In the genomic region with DNA sequence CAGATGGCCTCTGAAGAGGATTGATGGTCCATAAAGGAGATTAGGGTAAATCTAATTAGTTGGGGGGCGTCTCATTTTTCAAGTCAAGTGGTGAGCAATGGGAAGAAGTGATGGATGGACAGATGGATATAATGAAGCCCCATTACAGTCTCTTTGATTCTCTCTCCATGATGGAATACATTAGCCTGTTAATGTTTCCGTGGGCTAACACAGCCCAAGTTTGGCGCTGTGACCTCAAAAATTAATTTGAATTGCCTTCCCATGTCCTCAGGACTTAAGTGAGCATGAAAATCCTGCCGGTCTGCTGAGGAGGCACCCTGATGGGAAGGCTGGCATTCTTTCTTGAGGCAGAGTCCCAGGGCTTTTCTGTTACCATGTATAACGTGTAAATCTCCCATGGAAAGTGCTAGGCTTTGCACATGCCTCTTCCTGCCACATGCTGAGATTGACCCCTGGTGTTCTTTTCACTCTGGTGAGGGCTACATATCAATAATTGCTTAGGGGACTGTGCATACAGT, we compare ENCODE assay signal across 14 mouse cellular contexts.
A peak's percentile ranks its signal among the peaks of the same experiment; 100 is the strongest.
DNase-seq lines count a peak whose midpoint lies in the region; ATAC-seq lines count a peak whose summit lies in the region.
"Had no signal": no experiment of that assay in that cellular context is flagged by ENCODE, and none has a peak within 500 bp of the region (broad histone marks: within the 10 kb centered on the region; RNA-seq: fewer than 3 reads in every experiment).

No protein-coding gene starts in this region.

- H3K27ac ChIP-seq in embryonic facial prominence, embryonic 11.5 days (replicated peaks; ENCODE audit: low read depth, low read length), result no peak overlapping the region
- no peak overlapping the region for H3K27ac ChIP-seq in embryonic facial prominence, embryonic 10.5 days (replicated peaks)
- H3K27ac ChIP-seq in forebrain, embryonic 14.5 days (ENCODE audit: low read depth, low read length), result no peak overlapping the region
- H3K27ac ChIP-seq in neural tube, embryonic 13.5 days (replicated peaks), result no peak overlapping the region
- H3K27ac ChIP-seq: embryonic facial prominence, embryonic 15.5 days had no signal

- WGBS in embryonic facial prominence, embryonic 11.5 days, result 36% methylated on average over 5 of the region's 5 CpGs
- WGBS in embryonic facial prominence, embryonic 10.5 days, result 28% methylated on average over 5 of the region's 5 CpGs
- 6% methylated on average over 5 of the region's 5 CpGs for WGBS in forebrain, embryonic 14.5 days
- WGBS in neural tube, embryonic 13.5 days, result 11% methylated on average over 5 of the region's 5 CpGs

- DNase-seq in embryonic facial prominence, embryonic 11.5 days (ENCODE audit: low spot score), result peak; percentile 4
- no peak for DNase-seq in embryonic facial prominence, embryonic 10.5 days (ENCODE audit: low spot score)
- DNase-seq in forebrain, embryonic 14.5 days (ENCODE audit: low spot score), result peak; percentile 53
- peak; percentile 76 for DNase-seq in mesoderm, embryonic 11.5 days (ENCODE audit: low read depth, low spot score)
- no peak for DNase-seq in gastrocnemius, postnatal 25 days
- no peak for DNase-seq in natural killer cell, adult 2 months (ENCODE audit: low spot score in 2 of 2)
- DNase-seq: cerebellum, adult 11-12 months; heart, postnatal 14 days; kidney, adult 18-20 months; kidney, postnatal 4 days; liver had no signal

- H3K4me1 ChIP-seq in embryonic facial prominence, embryonic 11.5 days (ENCODE audit: control insufficient read depth, insufficient read depth, low read length), result no peaks in the 10 kb centered on the region; the same call in 1 of the 2 replicates
- H3K4me1 ChIP-seq in embryonic facial prominence, embryonic 10.5 days, result peaks cover 6% of the 10 kb centered on the region
- H3K4me1 ChIP-seq in forebrain, embryonic 14.5 days (ENCODE audit: control insufficient read depth, insufficient read depth, low read length), result no peaks in the 10 kb centered on the region
- H3K4me1 ChIP-seq in neural tube, embryonic 13.5 days (replicated peaks), result peaks cover 11% of the 10 kb centered on the region
- H3K4me1 ChIP-seq: embryonic facial prominence, embryonic 15.5 days had no signal

- H3K4me3 ChIP-seq in embryonic facial prominence, embryonic 11.5 days (ENCODE audit: low read depth, low read length), result no peak overlapping the region
- no peak overlapping the region for H3K4me3 ChIP-seq in embryonic facial prominence, embryonic 10.5 days
- H3K4me3 ChIP-seq in forebrain, embryonic 14.5 days (ENCODE audit: low read depth, low read length), result no peak overlapping the region
- H3K4me3 ChIP-seq in neural tube, embryonic 13.5 days, result no peak overlapping the region
- H3K4me3 ChIP-seq: embryonic facial prominence, embryonic 15.5 days had no signal

- no peaks in the 10 kb centered on the region for H3K9me3 ChIP-seq in embryonic facial prominence, embryonic 11.5 days (replicated peaks; ENCODE audit: control insufficient read depth, low read length)
- no peaks in the 10 kb centered on the region for H3K9me3 ChIP-seq in embryonic facial prominence, embryonic 10.5 days
- H3K9me3 ChIP-seq in forebrain, embryonic 14.5 days (replicated peaks; ENCODE audit: control insufficient read depth, low read length), result no peaks in the 10 kb centered on the region
- H3K9me3 ChIP-seq in neural tube, embryonic 13.5 days, result no peaks in the 10 kb centered on the region
- H3K9me3 ChIP-seq: embryonic facial prominence, embryonic 15.5 days had no signal

- no peak for ATAC-seq in embryonic facial prominence, embryonic 11.5 days (replicated peaks; ENCODE audit: insufficient number of reproducible peaks, low FRiP score, low TSS enrichment, low read depth)
- ATAC-seq in forebrain, embryonic 14.5 days, result peak; percentile 62; the same call in 1 of the 2 replicates
- peak; percentile 79 for ATAC-seq in neural tube, embryonic 13.5 days (ENCODE audit: low read depth)
- ATAC-seq in cerebellum, adult (ENCODE audit: insufficient number of reproducible peaks, low FRiP score, low TSS enrichment), result no peak

- H3K36me3 ChIP-seq in embryonic facial prominence, embryonic 11.5 days (replicated peaks; ENCODE audit: control insufficient read depth, insufficient read depth, low read depth, low read length), result no peaks in the 10 kb centered on the region
- no peaks in the 10 kb centered on the region for H3K36me3 ChIP-seq in embryonic facial prominence, embryonic 10.5 days (replicated peaks)
- H3K36me3 ChIP-seq in forebrain, embryonic 14.5 days (ENCODE audit: control insufficient read depth, insufficient read depth, low read length), result no peaks in the 10 kb centered on the region
- no peaks in the 10 kb centered on the region for H3K36me3 ChIP-seq in neural tube, embryonic 13.5 days
- H3K36me3 ChIP-seq: embryonic facial prominence, embryonic 15.5 days had no signal

- no peaks in the 10 kb centered on the region for H3K27me3 ChIP-seq in embryonic facial prominence, embryonic 11.5 days (ENCODE audit: control insufficient read depth, insufficient read depth, low read length)
- H3K27me3 ChIP-seq in embryonic facial prominence, embryonic 10.5 days (replicated peaks; ENCODE audit: low read depth, poor library complexity, severe bottlenecking), result 0 out of 2 replicates have a peak, but pooled peaks cover 3% of the 10 kb centered on the region
- H3K27me3 ChIP-seq in forebrain, embryonic 14.5 days (replicated peaks; ENCODE audit: control insufficient read depth, insufficient read depth, low read length), result 0 out of 2 replicates have a peak, but pooled peaks cover 3% of the 10 kb centered on the region
- no peaks in the 10 kb centered on the region; the same call in 1 of the 2 replicates for H3K27me3 ChIP-seq in neural tube, embryonic 13.5 days
- H3K27me3 ChIP-seq: embryonic facial prominence, embryonic 15.5 days had no signal

- H3K9ac ChIP-seq in embryonic facial prominence, embryonic 11.5 days (replicated peaks; ENCODE audit: low read length), result no peak overlapping the region
- H3K9ac ChIP-seq in forebrain, embryonic 14.5 days (ENCODE audit: low read length), result no peak overlapping the region
- H3K9ac ChIP-seq in neural tube, embryonic 13.5 days, result no peak overlapping the region
- H3K9ac ChIP-seq: embryonic facial prominence, embryonic 15.5 days had no signal

- H3K4me2 ChIP-seq in embryonic facial prominence, embryonic 11.5 days (ENCODE audit: low read depth, low read length), result no peak overlapping the region
- H3K4me2 ChIP-seq in forebrain, embryonic 14.5 days (ENCODE audit: low read length), result no peak overlapping the region
- no peak overlapping the region for H3K4me2 ChIP-seq in neural tube, embryonic 13.5 days
- H3K4me2 ChIP-seq: embryonic facial prominence, embryonic 15.5 days had no signal

Comparison
In these comparisons a context has a peak if more than half of its experiments do, and no peak if none do; other contexts are left out.
1. DNase-seq: peak in embryonic facial prominence, embryonic 11.5 days (single experiment), forebrain, embryonic 14.5 days (single experiment) and mesoderm, embryonic 11.5 days (single experiment); none in embryonic facial prominence, embryonic 10.5 days (single experiment), gastrocnemius, postnatal 25 days (single experiment) and natural killer cell, adult 2 months (0 of 2).
2. ATAC-seq: peak in forebrain, embryonic 14.5 days (single experiment) and neural tube, embryonic 13.5 days (single experiment); none in embryonic facial prominence, embryonic 11.5 days (single experiment) and cerebellum, adult (single experiment).